Mouse (Mus musculus) MEL (cell line): ENCODE data around the gene Osbpl8. TPM values are rescaled to one million over a fixed set of nuclear protein-coding genes. Genes with fewer than 3 reads are reported as not detected.

Source experiments
- DNase-seq: peaks from one replicate; pipeline ENCODE4 v3.0.0; 2011; ENCODE audit warnings: low read depth, low spot score
- H3K27ac ChIP-seq: 2 replicates; pipeline ENCODE4 v1.5.1; 2012; ENCODE audit warnings: low read depth, mild to moderate bottlenecking, control low read depth, low read length, moderate library complexity; ENCODE audit not compliant: control insufficient read depth
- H3K27me3 ChIP-seq, 2 experiments: fragments of 150-350 bp in 1 of 2; sonication (generic) in 1 of 2; 2 replicates each; pipeline ENCODE4 v1.6.1; 2012; ENCODE audit warnings: low read length in 2 of 2, mild to moderate bottlenecking in 2 of 2, improper control_type of control experiment in 1 of 2, moderate library complexity in 1 of 2; ENCODE audit not compliant: insufficient read depth in 2 of 2, control insufficient read depth in 1 of 2
- H3K36me3 ChIP-seq, 2 experiments: 2 replicates each; pipeline ENCODE4 v1.6.1; 2012 to 2014; ENCODE audit warnings: low read length in 2 of 2, improper control_type of control experiment in 1 of 2, inconsistent platforms in 1 of 2, mild to moderate bottlenecking in 1 of 2; ENCODE audit not compliant: insufficient read depth in 2 of 2, control insufficient read depth in 1 of 2
- H3K4me1 ChIP-seq, 2 experiments: fragments of 150-350 bp in 1 of 2; sonication (generic) in 1 of 2; 2 replicates each; pipeline ENCODE4 v1.6.1; 2012; ENCODE audit warnings: low read length in 2 of 2, improper control_type of control experiment in 1 of 2, mild to moderate bottlenecking in 1 of 2; ENCODE audit not compliant: insufficient read depth in 2 of 2, control insufficient read depth in 1 of 2
- H3K4me3 ChIP-seq, 2 experiments: fragments of 150-350 bp in 1 of 2; sonication (generic) in 1 of 2; 2 replicates each; pipeline ENCODE4 v1.5.1; 2012; ENCODE audit warnings: low read depth in 2 of 2, low read length in 2 of 2, mild to moderate bottlenecking in 2 of 2, moderate library complexity in 2 of 2, control low read depth in 1 of 2, improper control_type of control experiment in 1 of 2; ENCODE audit not compliant: control insufficient read depth in 1 of 2, insufficient read depth in 1 of 2
- H3K79me2 ChIP-seq: 2 replicates; pipeline ENCODE4 v1.6.1; 2012; ENCODE audit warnings: mild to moderate bottlenecking, low read length, moderate library complexity; ENCODE audit not compliant: control insufficient read depth, poor library complexity, insufficient read depth
- H3K9ac ChIP-seq: 2 replicates; pipeline ENCODE4 v1.6.1; 2012; ENCODE audit warnings: low read depth, mild to moderate bottlenecking, control low read depth, low read length, moderate library complexity; ENCODE audit not compliant: control insufficient read depth, poor library complexity, severe bottlenecking
- H3K9me3 ChIP-seq: fragments of 150-350 bp; sonication (generic); replicated peaks from 2 replicates; pipeline ENCODE4 v1.6.1; 2012; ENCODE audit warnings: mild to moderate bottlenecking, low read length, improper control_type of control experiment, moderate library complexity; ENCODE audit not compliant: insufficient read depth
- CHD1 ChIP-seq: IDR thresholded peaks from 2 replicates; pipeline ENCODE4 v1.6.1; 2012; ENCODE audit warnings: low read depth, mild to moderate bottlenecking, inconsistent platforms, low read length, improper control_type of control experiment
- CTCF ChIP-seq, 3 experiments: IDR thresholded peaks in 2 of 3; conservative IDR thresholded peaks in 1 of 3; 2 replicates each; pipeline ENCODE4 v1.5.1; 2011 to 2012; ENCODE audit warnings: low read length in 3 of 3, low read depth in 2 of 3, mild to moderate bottlenecking in 2 of 3, improper control_type of control experiment in 1 of 3, inconsistent platforms in 1 of 3, mixed read lengths in 1 of 3, moderate library complexity in 1 of 3; ENCODE audit not compliant: control insufficient read depth in 1 of 3, insufficient read depth in 1 of 3, poor library complexity in 1 of 3, severe bottlenecking in 1 of 3
- E2F4 ChIP-seq: IDR thresholded peaks from 2 replicates; pipeline ENCODE4 v1.6.1; 2011; ENCODE audit warnings: low read depth, low read length, improper control_type of control experiment, borderline replicate concordance
- EP300 ChIP-seq, 2 experiments: IDR thresholded peaks; 2 replicates each; pipeline ENCODE4 v1.6.1; 2011; ENCODE audit warnings: improper control_type of control experiment in 2 of 2, low read length in 2 of 2, low read depth in 1 of 2, mild to moderate bottlenecking in 1 of 2
- ETS1 ChIP-seq: IDR thresholded peaks from 2 replicates; pipeline ENCODE4 v1.6.1; 2012; ENCODE audit warnings: low read depth, mild to moderate bottlenecking, inconsistent platforms, low read length, improper control_type of control experiment, moderate library complexity
- GABPA ChIP-seq: IDR thresholded peaks from 2 replicates; pipeline ENCODE4 v1.6.1; 2012; ENCODE audit warnings: low read depth, mild to moderate bottlenecking, inconsistent platforms, low read length, improper control_type of control experiment, moderate library complexity
- GATA1 ChIP-seq: IDR thresholded peaks from 2 replicates; pipeline ENCODE4 v1.6.1; 2011; ENCODE audit warnings: low read depth, low read length, improper control_type of control experiment
- HCFC1 ChIP-seq: IDR thresholded peaks from 2 replicates; pipeline ENCODE4 v1.6.1; 2012; ENCODE audit warnings: low read depth, mild to moderate bottlenecking, inconsistent platforms, low read length, improper control_type of control experiment, moderate library complexity
- MAX ChIP-seq: IDR thresholded peaks from 2 replicates; pipeline ENCODE4 v1.6.1; 2011; ENCODE audit warnings: low read length, improper control_type of control experiment
- MEF2A ChIP-seq: IDR thresholded peaks from 2 replicates; pipeline ENCODE4 v1.6.1; 2014; ENCODE audit warnings: low read depth, mild to moderate bottlenecking, inconsistent platforms, low read length, improper control_type of control experiment; ENCODE audit not compliant: poor library complexity, insufficient replicate concordance, severe bottlenecking; ENCODE audit errors: extremely low read depth
- MXI1 ChIP-seq: IDR thresholded peaks from 2 replicates; pipeline ENCODE4 v1.6.1; 2011; ENCODE audit warnings: mild to moderate bottlenecking, low read depth, low read length, improper control_type of control experiment
- MYB ChIP-seq: IDR thresholded peaks from 2 replicates; pipeline ENCODE4 v1.6.1; 2011; ENCODE audit warnings: mild to moderate bottlenecking, low read depth, low read length, improper control_type of control experiment
- NELFE ChIP-seq: IDR thresholded peaks from 2 replicates; pipeline ENCODE4 v1.6.1; 2011; ENCODE audit warnings: low read depth, low read length, improper control_type of control experiment
- NRF1 ChIP-seq: IDR thresholded peaks from 2 replicates; pipeline ENCODE4 v1.6.1; 2014; ENCODE audit warnings: low read depth, mild to moderate bottlenecking, inconsistent platforms, low read length, improper control_type of control experiment, moderate library complexity; ENCODE audit not compliant: poor library complexity, insufficient read depth, severe bottlenecking
- POLR2AphosphoS2 ChIP-seq: IDR thresholded peaks from 2 replicates; pipeline ENCODE4 v1.6.1; 2011; ENCODE audit warnings: low read length, improper control_type of control experiment
- POLR2AphosphoS5 ChIP-seq: IDR thresholded peaks from 2 replicates; pipeline ENCODE4 v1.6.1; 2012; ENCODE audit warnings: low read depth, borderline replicate concordance, mild to moderate bottlenecking, inconsistent platforms, low read length, moderate library complexity, mixed read lengths
- RAD21 ChIP-seq: IDR thresholded peaks from 2 replicates; pipeline ENCODE4 v1.6.1; 2011; ENCODE audit warnings: mild to moderate bottlenecking, low read depth, low read length, improper control_type of control experiment
- SIN3A ChIP-seq: IDR thresholded peaks from 2 replicates; pipeline ENCODE4 v1.6.1; 2012; ENCODE audit warnings: low read length, improper control_type of control experiment, inconsistent platforms
- TAL1 ChIP-seq: IDR thresholded peaks from 2 replicates; pipeline ENCODE4 v1.6.1; 2012; ENCODE audit warnings: mild to moderate bottlenecking, inconsistent platforms, low read length, moderate library complexity, mixed read lengths
- TBP ChIP-seq: IDR thresholded peaks from 2 replicates; pipeline ENCODE4 v1.8.0; 2011; ENCODE audit warnings: low read depth, low read length, improper control_type of control experiment
- TCF12 ChIP-seq: IDR thresholded peaks from 2 replicates; pipeline ENCODE4 v1.6.1; 2014; ENCODE audit warnings: low read depth, mild to moderate bottlenecking, inconsistent platforms, low read length, improper control_type of control experiment, moderate library complexity
- UBTF ChIP-seq: IDR thresholded peaks from 2 replicates; pipeline ENCODE4 v1.6.1; 2012; ENCODE audit warnings: low read depth, mild to moderate bottlenecking, inconsistent platforms, low read length, improper control_type of control experiment, moderate library complexity, borderline replicate concordance; ENCODE audit not compliant: insufficient read depth
- USF1 ChIP-seq: IDR thresholded peaks from 2 replicates; pipeline ENCODE4 v1.6.1; 2014; ENCODE audit warnings: low read depth, mild to moderate bottlenecking, inconsistent platforms, low read length, improper control_type of control experiment, moderate library complexity
- ZMIZ1 ChIP-seq: IDR thresholded peaks from 2 replicates; pipeline ENCODE4 v1.6.1; 2012; ENCODE audit warnings: low read depth, mild to moderate bottlenecking, inconsistent platforms, low read length, improper control_type of control experiment, moderate library complexity
- polyA plus RNA-seq, 2 experiments: library from polyadenylated mRNA; stranded (reverse) in 1 of 2; unstranded in 1 of 2; fragments of >175 nt in 1 of 2; fragments of >200 nt in 1 of 2; gene quantifications; 2 replicates each; pipeline versions ENCODE4 v1.2.1 to v1.2.4; 2012; ENCODE audit warnings: low replicate concordance in 2 of 2, low read depth in 1 of 2; ENCODE audit not compliant: insufficient read length in 2 of 2, insufficient read depth in 1 of 2, missing spikeins in 1 of 2
- total RNA-seq: library from RNA; depleted of rRNA; stranded (reverse); fragments of 300-350 nt; gene quantifications from 2 replicates; pipeline ENCODE4 v1.2.3, GENCODE M21; 2012

Osbpl8 gene
- total and polyA plus RNA-seq, 3 experiments: 26.2 to 44.8 (median 33.4) TPM

DNA sequence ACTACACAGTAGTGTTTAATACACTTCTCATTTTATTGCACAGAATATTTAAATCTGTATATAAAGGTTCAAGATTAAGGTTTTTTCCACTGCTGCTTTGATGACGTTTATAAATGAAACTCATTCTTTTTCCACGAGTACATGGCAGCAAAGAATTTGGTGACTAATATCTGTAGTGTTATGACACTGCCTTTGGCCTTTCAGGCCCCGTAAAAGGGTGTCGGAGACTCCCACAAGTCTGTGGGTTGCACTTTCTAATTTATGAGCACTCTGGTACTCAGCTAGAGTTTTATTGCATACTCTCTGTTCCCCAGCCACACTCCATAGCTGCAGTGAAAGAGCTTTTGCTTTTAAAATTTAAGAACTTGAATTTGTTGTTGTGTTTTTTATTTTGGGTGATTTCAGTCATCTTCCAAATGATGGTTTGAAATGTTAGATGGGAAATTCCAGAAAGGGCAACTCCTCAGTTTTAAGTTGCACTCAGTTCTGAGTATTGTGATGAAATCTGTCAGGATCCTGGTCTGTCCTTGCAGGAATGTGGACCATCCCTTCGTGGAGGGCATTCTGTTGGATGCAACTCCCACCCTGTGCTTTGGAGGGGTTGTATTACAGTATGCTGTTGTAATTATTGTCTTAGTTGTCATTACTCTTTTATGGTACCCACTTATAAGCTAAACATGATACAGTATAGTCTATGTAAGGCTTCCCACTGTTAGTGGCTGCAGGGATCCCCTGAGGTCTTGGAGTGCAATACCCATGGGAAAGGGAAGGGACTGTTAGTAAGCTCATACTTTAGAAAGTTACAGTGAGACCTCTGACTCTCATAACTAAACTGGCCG lies 70.1 kb downstream of the Osbpl8 start:
- peaks cover 2 to 29% of the 10 kb centered on the region in 2 experiments; a peak in 3 of 4 replicates for H3K36me3 ChIP-seq
- no peak for DNase-seq
- H3K27me3 ChIP-seq: no peaks in the 10 kb centered on the region
- no peak overlapping the region for H3K27ac ChIP-seq
- peaks cover 6% of the 10 kb centered on the region; the same call in 1 of the 2 replicates for H3K79me2 ChIP-seq
- H3K9ac ChIP-seq: no peak overlapping the region
- H3K9me3 ChIP-seq: no peaks in the 10 kb centered on the region
- H3K4me3 ChIP-seq: no peak overlapping the region
- TF ChIP-seq HCFC1: no peak
- TF ChIP-seq USF1: no peak
- TF ChIP-seq ZMIZ1: no peak
- TF ChIP-seq POLR2AphosphoS2: no peak
- no peak for TF ChIP-seq MAX
- TF ChIP-seq E2F4: no peak
- no peak for TF ChIP-seq TBP
- no peak for TF ChIP-seq GABPA
- TF ChIP-seq MXI1: no peak
- TF ChIP-seq EP300 (IDR thresholded peaks at IDR 0.05; ENCODE audit: low read depth in 1 of 2, low read length in 2 of 2): no peak
- TF ChIP-seq SIN3A: no peak
- TF ChIP-seq MYB: no peak
- TF ChIP-seq UBTF: no peak
- TF ChIP-seq CTCF (IDR thresholded peaks at IDR 0.05 in 2 of 3, conservative IDR thresholded peaks at IDR 0.05 in 1 of 3; ENCODE audit: control insufficient read depth in 1 of 3, insufficient read depth in 1 of 3, low read depth in 2 of 3, low read length in 3 of 3, poor library complexity in 1 of 3, severe bottlenecking in 1 of 3): no peak
- TF ChIP-seq POLR2AphosphoS5: no peak
- TF ChIP-seq NELFE: no peak
- TF ChIP-seq, all 39 proteins: peak for 0
- H3K4me1 ChIP-seq: peaks cover 0 to 3% of the 10 kb centered on the region in 2 experiments; a peak in 1 of 4 replicates

DNA sequence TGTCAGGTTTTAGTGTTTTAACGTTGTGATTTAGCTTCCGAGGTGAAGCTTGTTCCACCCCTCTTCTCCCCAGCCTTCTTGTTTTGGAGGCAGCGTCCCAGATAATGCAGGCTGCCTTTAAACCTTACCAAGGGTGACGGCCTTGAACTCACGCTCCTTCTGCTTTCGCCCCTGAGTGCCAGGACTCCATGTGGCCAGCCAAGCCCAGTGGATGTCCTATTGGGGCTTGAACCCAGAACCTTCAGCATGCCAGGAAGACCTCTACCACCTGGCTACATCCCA lies 70.7 kb downstream of the Osbpl8 start:
- H3K79me2 ChIP-seq: peaks cover 6% of the 10 kb centered on the region; the same call in 1 of the 2 replicates
- TF ChIP-seq CHD1 (no peak), ZMIZ1 (no peak), EP300 (IDR thresholded peaks at IDR 0.05; ENCODE audit: low read depth in 1 of 2, low read length in 2 of 2) (no peak), TCF12 (no peak), NRF1 (no peak), TAL1 (no peak), ETS1 (no peak), MYB (no peak), RAD21 (no peak), MXI1 (no peak), MEF2A (no peak), MAX (no peak), GATA1 (no peak), GABPA (no peak), TBP (no peak), NELFE (no peak), UBTF (no peak), USF1 (no peak)
- H3K9me3 ChIP-seq: no peaks in the 10 kb centered on the region
- no peaks in the 10 kb centered on the region for H3K27me3 ChIP-seq
- H3K4me1 ChIP-seq: peaks cover 0 to 3% of the 10 kb centered on the region in 2 experiments; a peak in 1 of 4 replicates
- no peak for DNase-seq
- H3K9ac ChIP-seq: no peak overlapping the region
- no peak overlapping the region for H3K4me3 ChIP-seq
- H3K36me3 ChIP-seq: peaks cover 2 to 31% of the 10 kb centered on the region in 2 experiments; a peak in 3 of 4 replicates
- H3K27ac ChIP-seq: no peak overlapping the region
